Mouse (Mus musculus): ENCODE data around the gene Sfmbt2. TPM values are rescaled to one million over a fixed set of nuclear protein-coding genes. Genes with fewer than 3 reads are reported as not detected.

Sfmbt2 gene
- total and polyA plus RNA-seq, 3 experiments: not detected

GRCm38 (mm10) chr2:10406151-10406550, 35.8 kb downstream of the Sfmbt2 start:
- Histone ChIP-seq H3K36me3 (replicated peaks in 1 of 2; ENCODE audit: control insufficient read depth in 1 of 2, insufficient read depth in 1 of 2, low read length in 1 of 2) (no peaks in the 10 kb centered on the region), H3K27me3 (replicated peaks) (no peaks in the 10 kb centered on the region), H3K4me1 (ENCODE audit: control insufficient read depth in 1 of 2, insufficient read depth in 2 of 2) (no peaks in the 10 kb centered on the region), H3K9me3 (replicated peaks; ENCODE audit: low read length) (no peaks in the 10 kb centered on the region), H3K4me3 (replicated peaks in 1 of 3; ENCODE audit: low read depth in 2 of 3, low read length in 2 of 3, poor library complexity in 1 of 3) (no peak overlapping the region), H3K4me2 (ENCODE audit: insufficient read depth, low read depth, poor library complexity, severe bottlenecking) (no peak overlapping the region), H3K27ac (ENCODE audit: insufficient read depth, low read depth) (no peak overlapping the region), H3K9ac (ENCODE audit: insufficient read depth, low read depth) (no peak overlapping the region), H3K79me2 (replicated peaks; ENCODE audit: control insufficient read depth, extremely low read depth, insufficient read depth, poor library complexity, severe bottlenecking) (no peaks in the 10 kb centered on the region)
- no peak for DNase-seq (ENCODE audit: extremely low read depth)
- in situ Hi-C loops (cut with MboI; ENCODE audit: low pct_ligation_motif_present, low pct_unique_long_range_greater_than_20kb, low sequenced_read_pairs): no loop called here
- TF ChIP-seq ELF1 (IDR thresholded peaks at IDR 0.05; ENCODE audit: low read depth, low read length) (no peak), ZMIZ1 (IDR thresholded peaks at IDR 0.05; ENCODE audit: low read depth, low read length) (no peak)
- dilution Hi-C loops (cut with MboI; ENCODE audit: extremely low pct_ligation_motif_present, extremely low pct_unique_long_range_greater_than_20kb, low sequenced_read_pairs): no loop called here

- DNase-seq (ENCODE audit: extremely low read depth): no peak
- no peak overlapping the region for H3K27ac ChIP-seq (ENCODE audit: insufficient read depth, low read depth)
- H3K9me3 ChIP-seq (replicated peaks; ENCODE audit: low read length): no peaks in the 10 kb centered on the region
- no peak overlapping the region for H3K4me2 ChIP-seq (ENCODE audit: insufficient read depth, low read depth, poor library complexity, severe bottlenecking)
- no peaks in the 10 kb centered on the region for H3K27me3 ChIP-seq (replicated peaks)
- in situ Hi-C loops (cut with MboI; ENCODE audit: low pct_ligation_motif_present, low pct_unique_long_range_greater_than_20kb, low sequenced_read_pairs) (no loop called here), dilution Hi-C loops (cut with MboI; ENCODE audit: extremely low pct_ligation_motif_present, extremely low pct_unique_long_range_greater_than_20kb, low sequenced_read_pairs) (no loop called here)
- H3K4me3 ChIP-seq (replicated peaks in 1 of 3; ENCODE audit: low read depth in 2 of 3, low read length in 2 of 3, poor library complexity in 1 of 3): no peak overlapping the region
- no peak overlapping the region for H3K9ac ChIP-seq (ENCODE audit: insufficient read depth, low read depth)
- no peaks in the 10 kb centered on the region for H3K36me3 ChIP-seq (replicated peaks in 1 of 2; ENCODE audit: control insufficient read depth in 1 of 2, insufficient read depth in 1 of 2, low read length in 1 of 2)
- TF ChIP-seq USF1 (IDR thresholded peaks at IDR 0.05; ENCODE audit: low read depth, low read length) (no peak), ETS1 (conservative IDR thresholded peaks at IDR 0.05; ENCODE audit: low read depth, low read length) (no peak), TCF12 (IDR thresholded peaks at IDR 0.05; ENCODE audit: low read depth, low read length) (no peak), JUND (conservative IDR thresholded peaks at IDR 0.05; ENCODE audit: low read depth, low read length) (no peak), CHD2 (IDR thresholded peaks at IDR 0.05; ENCODE audit: low read length) (no peak), TBP (conservative IDR thresholded peaks at IDR 0.05; ENCODE audit: low read depth, low read length) (no peak), UBTF (IDR thresholded peaks at IDR 0.05; ENCODE audit: low read depth, low read length) (no peak), KAT2A (IDR thresholded peaks at IDR 0.05; ENCODE audit: insufficient replicate concordance, low read length) (no peak), MAZ (IDR thresholded peaks at IDR 0.05; ENCODE audit: low read depth, low read length) (no peak)
- no peaks in the 10 kb centered on the region for H3K79me2 ChIP-seq (replicated peaks; ENCODE audit: control insufficient read depth, extremely low read depth, insufficient read depth, poor library complexity, severe bottlenecking)
- no peaks in the 10 kb centered on the region for H3K4me1 ChIP-seq (ENCODE audit: control insufficient read depth in 1 of 2, insufficient read depth in 2 of 2)
These were observed 39.1 kb downstream of the Sfmbt2 start for GRCm38 (mm10) chr2:10409422-10409821.

- dilution Hi-C loops (cut with MboI; ENCODE audit: extremely low pct_ligation_motif_present, extremely low pct_unique_long_range_greater_than_20kb, low sequenced_read_pairs): no loop called here
- DNase-seq (ENCODE audit: extremely low read depth): no peak
- TF ChIP-seq SIN3A (IDR thresholded peaks at IDR 0.05; ENCODE audit: low read length) (no peak), MAZ (IDR thresholded peaks at IDR 0.05; ENCODE audit: low read depth, low read length) (no peak), KAT2A (IDR thresholded peaks at IDR 0.05; ENCODE audit: insufficient replicate concordance, low read length) (no peak), ZNF384 (IDR thresholded peaks at IDR 0.05; ENCODE audit: low read depth, low read length) (no peak), MAX (IDR thresholded peaks at IDR 0.05; ENCODE audit: low read length) (no peak), PAX5 (IDR thresholded peaks at IDR 0.05; ENCODE audit: low read length) (no peak), CTCF (conservative IDR thresholded peaks at IDR 0.05 in 1 of 2, IDR thresholded peaks at IDR 0.05 in 1 of 2; ENCODE audit: low read depth in 2 of 2, low read length in 2 of 2) (no peak), BHLHE40 (IDR thresholded peaks at IDR 0.05; ENCODE audit: low read depth, low read length) (no peak), ZC3H11A (IDR thresholded peaks at IDR 0.05; ENCODE audit: low read depth, low read length) (no peak), E2F4 (IDR thresholded peaks at IDR 0.05; ENCODE audit: insufficient replicate concordance, low read depth, low read length) (no peak), POLR2A (IDR thresholded peaks at IDR 0.05; ENCODE audit: low read depth, low read length) (no peak), USF2 (conservative IDR thresholded peaks at IDR 0.05; ENCODE audit: low read depth, low read length) (no peak), ZKSCAN1 (IDR thresholded peaks at IDR 0.05; ENCODE audit: borderline replicate concordance, low read depth, low read length) (no peak), EP300 (IDR thresholded peaks at IDR 0.05; ENCODE audit: low read length) (no peak), MEF2A (IDR thresholded peaks at IDR 0.05; ENCODE audit: borderline replicate concordance, low read depth, low read length) (no peak), MXI1 (IDR thresholded peaks at IDR 0.05; ENCODE audit: low read depth, low read length) (no peak), RCOR1 (conservative IDR thresholded peaks at IDR 0.05; ENCODE audit: low read depth, low read length) (no peak), USF1 (IDR thresholded peaks at IDR 0.05; ENCODE audit: low read depth, low read length) (no peak), MYC (IDR thresholded peaks at IDR 0.05; ENCODE audit: low read depth, low read length) (no peak)
- no peaks in the 10 kb centered on the region for H3K79me2 ChIP-seq (replicated peaks; ENCODE audit: control insufficient read depth, extremely low read depth, insufficient read depth, poor library complexity, severe bottlenecking)
- H3K9me3 ChIP-seq (replicated peaks; ENCODE audit: low read length): no peaks in the 10 kb centered on the region
- no peak overlapping the region for H3K4me3 ChIP-seq (replicated peaks in 1 of 3; ENCODE audit: low read depth in 2 of 3, low read length in 2 of 3, poor library complexity in 1 of 3)
- H3K27me3 ChIP-seq (replicated peaks): no peaks in the 10 kb centered on the region
- H3K9ac ChIP-seq (ENCODE audit: insufficient read depth, low read depth): no peak overlapping the region
- H3K4me1 ChIP-seq (ENCODE audit: control insufficient read depth in 1 of 2, insufficient read depth in 2 of 2): no peaks in the 10 kb centered on the region
- in situ Hi-C loops (cut with MboI; ENCODE audit: low pct_ligation_motif_present, low pct_unique_long_range_greater_than_20kb, low sequenced_read_pairs): no loop called here
- no peaks in the 10 kb centered on the region for H3K36me3 ChIP-seq (replicated peaks in 1 of 2; ENCODE audit: control insufficient read depth in 1 of 2, insufficient read depth in 1 of 2, low read length in 1 of 2)
- H3K27ac ChIP-seq (ENCODE audit: insufficient read depth, low read depth): no peak overlapping the region
- H3K4me2 ChIP-seq (ENCODE audit: insufficient read depth, low read depth, poor library complexity, severe bottlenecking): no peak overlapping the region
These were observed 39.8 kb downstream of the Sfmbt2 start for GRCm38 (mm10) chr2:10410069-10410468.

All from CH12.LX (cell line).